Mouse (Mus musculus) liver, embryonic 14.5 days (tissue): ENCODE measurements around the gene Themis. TPM values are rescaled to one million over a fixed set of nuclear protein-coding genes. Genes with fewer than 3 reads are reported as not detected.

Source experiments
- ATAC-seq: fragments of 200-750 bp; cut with Nextera tagmentation; 2 replicates; pipeline ENCODE4 v1.8.0; 2017; ENCODE audit warnings: moderate number of reproducible peaks, mild to moderate bottlenecking, moderate library complexity; ENCODE audit not compliant: insufficient read depth
- DNase-seq, 3 experiments: peaks; one replicate each; pipeline ENCODE4 v3.0.0-alpha.2; 2012 to 2013; ENCODE audit warnings: low read depth in 3 of 3, low spot score in 3 of 3
- H3K27ac ChIP-seq: fragments of 300-500 bp; sonication (generic); 2 replicates; pipeline ENCODE4 v1.5.1; 2014; ENCODE audit warnings: moderate library complexity, mild to moderate bottlenecking, control low read depth, inconsistent platforms
- H3K27me3 ChIP-seq: fragments of 300-500 bp; sonication (generic); 2 replicates; pipeline ENCODE4 v1.6.1; 2014; ENCODE audit warnings: mild to moderate bottlenecking, low read length, moderate library complexity; ENCODE audit not compliant: control insufficient read depth, insufficient read depth
- H3K36me3 ChIP-seq: fragments of 300-500 bp; sonication (generic); replicated peaks from 2 replicates; pipeline ENCODE4 v1.6.1; 2014; ENCODE audit warnings: low read depth; ENCODE audit not compliant: control insufficient read depth, insufficient read depth
- H3K4me1 ChIP-seq, 2 experiments: fragments of 200-500 bp in 1 of 2; fragments of 300-500 bp in 1 of 2; sonication (generic) in 1 of 2; replicated peaks; 2 replicates each; pipeline ENCODE4 v1.6.1; 2012 to 2014; ENCODE audit warnings: antibody characterized with exemption in 1 of 2, inconsistent platforms in 1 of 2, low read length in 1 of 2; ENCODE audit not compliant: control insufficient read depth in 2 of 2, insufficient read depth in 2 of 2
- H3K4me2 ChIP-seq: fragments of 300-500 bp; sonication (generic); 2 replicates; pipeline ENCODE4 v1.6.1; 2014; ENCODE audit warnings: low read depth, mild to moderate bottlenecking, control low read depth, moderate library complexity
- H3K4me3 ChIP-seq, 2 experiments: fragments of 200-500 bp in 1 of 2; fragments of 300-500 bp in 1 of 2; sonication (generic) in 1 of 2; 2 replicates each; pipeline ENCODE4 v1.5.1; 2012 to 2014; ENCODE audit warnings: low read depth in 2 of 2, low read length in 2 of 2, mild to moderate bottlenecking in 2 of 2, control low read depth in 1 of 2, inconsistent platforms in 1 of 2, moderate library complexity in 1 of 2; ENCODE audit not compliant: insufficient read depth in 1 of 2
- H3K9ac ChIP-seq: fragments of 300-500 bp; sonication (generic); replicated peaks from 2 replicates; pipeline ENCODE4 v1.6.1; 2014; ENCODE audit warnings: mild to moderate bottlenecking, control low read depth, moderate library complexity
- H3K9me3 ChIP-seq: fragments of 300-500 bp; sonication (generic); 2 replicates; pipeline ENCODE4 v1.6.1; 2016; ENCODE audit warnings: low read length, mixed read lengths; ENCODE audit not compliant: control insufficient read depth
- CTCF ChIP-seq: IDR thresholded peaks from 2 replicates; pipeline ENCODE4 v1.5.1; 2016; ENCODE audit warnings: antibody characterized with exemption, low read depth, control low read depth
- EP300 ChIP-seq: IDR thresholded peaks from 2 replicates; pipeline ENCODE4 v1.6.1; 2016; ENCODE audit warnings: antibody characterized with exemption, low read depth
- WGBS: fragments of 180-500 bp; shearing (Covaris S2); extraction: QIAGEN DNeasy Blood & Tissue Kit; methylation state at CpG from one replicate; pipeline ENCODE4 v1.1.7; 2014; ENCODE audit not compliant: insufficient replicate concordance; 5-methylcytosine and 5-hydroxymethylcytosine counted together
- polyA plus RNA-seq, 2 experiments: library from polyadenylated mRNA; depleted of rRNA in 1 of 2; stranded (reverse) in 1 of 2; unstranded in 1 of 2; fragments of >200 nt; fragmentation: Nextera tagmentation in 1 of 2; extraction: Ambion mirVana in 1 of 2; gene quantifications; 2 replicates each; pipeline versions ENCODE4 v1.2.1 to v1.2.3; 2012 to 2014

Gene Themis
- polyA plus RNA-seq, 2 experiments: 0.05 TPM; not detected in 1

DNA sequence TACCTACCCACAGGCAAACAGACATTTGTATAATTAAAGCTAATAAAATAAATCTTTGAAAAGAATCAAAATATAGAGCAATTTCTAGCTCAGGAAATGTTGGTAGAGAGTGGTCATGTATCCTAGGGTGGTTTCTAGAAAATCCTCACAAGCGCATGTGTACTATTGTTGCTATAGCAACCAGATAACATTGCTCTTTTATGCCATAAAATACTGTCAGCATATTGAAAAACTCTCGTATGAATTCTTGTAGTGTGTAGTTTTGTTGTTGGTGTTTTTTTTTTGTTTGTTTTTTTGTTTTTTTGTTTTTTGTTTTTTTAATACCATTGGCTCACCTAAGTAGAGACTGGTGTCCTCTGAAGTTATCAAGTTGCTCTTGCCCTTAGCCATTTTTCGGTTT lies 5.8 kb downstream of the Themis start:
- Histone ChIP-seq H3K9ac (no peak overlapping the region), H3K4me1 (no peaks in the 10 kb centered on the region), H3K27me3 (no peaks in the 10 kb centered on the region), H3K36me3 (no peaks in the 10 kb centered on the region), H3K9me3 (no peaks in the 10 kb centered on the region), H3K4me3 (no peak overlapping the region), H3K4me2 (no peak overlapping the region), H3K27ac (no peak overlapping the region)
- TF ChIP-seq EP300 (no peak), CTCF (no peak)
- WGBS: 69% methylated on average over 3 of the region's 3 CpGs
- no peak for DNase-seq
- no peak for ATAC-seq

DNA sequence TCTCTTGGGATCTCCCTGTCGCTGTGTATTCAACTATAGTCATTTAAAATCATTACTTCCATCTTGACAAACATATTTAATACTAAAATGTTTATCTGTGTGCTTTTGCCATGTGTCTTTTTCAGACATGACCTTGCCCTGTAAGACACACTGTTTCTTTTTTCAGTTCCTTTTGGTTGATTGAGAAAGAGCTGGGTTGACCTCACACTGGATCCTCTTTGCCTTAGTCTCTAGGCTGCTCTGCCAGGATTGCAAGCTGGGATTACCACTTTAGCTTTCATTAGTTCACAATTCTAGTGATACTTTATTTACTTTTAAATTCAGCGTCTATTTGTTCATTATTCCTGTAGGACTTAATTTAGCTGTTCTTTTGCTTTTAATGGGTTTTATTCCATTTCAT lies 7.2 kb downstream of the Themis start:
- H3K4me2 ChIP-seq: no peak overlapping the region
- no peaks in the 10 kb centered on the region for H3K27me3 ChIP-seq
- 62% methylated on average over 2 of the region's 2 CpGs for WGBS
- no peak overlapping the region for H3K4me3 ChIP-seq
- H3K4me1 ChIP-seq: no peaks in the 10 kb centered on the region
- H3K9ac ChIP-seq: no peak overlapping the region
- no peak for DNase-seq
- ATAC-seq: no peak
- no peaks in the 10 kb centered on the region for H3K9me3 ChIP-seq
- no peak for TF ChIP-seq EP300
- TF ChIP-seq CTCF: no peak
- no peaks in the 10 kb centered on the region for H3K36me3 ChIP-seq
- H3K27ac ChIP-seq: no peak overlapping the region

DNA sequence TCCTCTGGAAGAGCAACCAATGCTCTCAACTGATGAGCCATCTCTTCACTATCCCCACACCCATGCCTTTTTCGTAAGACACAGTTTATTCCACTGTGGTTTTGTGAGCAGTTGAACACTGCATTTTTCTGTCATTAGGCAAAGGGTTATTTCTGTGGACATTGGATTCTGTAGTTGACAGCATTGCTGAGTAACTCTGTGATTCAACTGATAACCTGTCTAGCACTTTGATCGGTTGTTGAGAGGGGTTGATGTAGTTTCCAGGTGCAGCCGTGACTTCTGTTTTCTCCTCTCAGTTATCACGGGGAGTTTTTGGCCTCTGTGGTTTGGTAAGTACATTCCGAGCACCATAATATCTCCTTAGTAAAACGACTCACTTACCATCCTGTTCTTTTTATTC lies 26.8 kb downstream of the Themis start:
- Histone ChIP-seq H3K27me3 (no peaks in the 10 kb centered on the region), H3K27ac (no peak overlapping the region), H3K4me2 (no peak overlapping the region), H3K4me1 (no peaks in the 10 kb centered on the region), H3K9me3 (no peaks in the 10 kb centered on the region), H3K36me3 (no peaks in the 10 kb centered on the region), H3K9ac (no peak overlapping the region), H3K4me3 (no peak overlapping the region)
- 40% methylated on average over 6 of the region's 6 CpGs for WGBS
- no peak for DNase-seq
- TF ChIP-seq CTCF (no peak), EP300 (no peak)
- ATAC-seq: no peak

DNA sequence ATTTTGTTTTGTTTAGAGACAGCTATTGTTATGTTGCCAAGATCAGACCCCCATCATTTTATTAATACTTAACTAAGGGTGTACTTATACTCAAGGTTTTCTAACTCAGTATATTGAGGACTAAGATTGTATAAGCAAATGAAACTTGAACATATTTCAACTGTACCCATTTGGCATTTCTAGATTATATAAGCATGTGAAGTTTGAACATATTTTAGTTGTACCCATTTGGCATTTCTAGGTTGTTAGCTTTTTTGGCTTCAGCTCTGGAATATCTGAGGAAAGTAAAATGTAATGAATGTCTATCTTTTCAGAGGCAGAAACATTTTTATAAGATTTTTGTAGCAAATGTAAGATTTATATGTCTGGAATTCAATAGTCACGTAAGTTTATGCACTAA lies 27.9 kb downstream of the Themis start:
- Histone ChIP-seq H3K36me3 (no peaks in the 10 kb centered on the region), H3K27me3 (no peaks in the 10 kb centered on the region), H3K27ac (no peak overlapping the region), H3K9ac (no peak overlapping the region), H3K4me1 (no peaks in the 10 kb centered on the region), H3K4me2 (no peak overlapping the region), H3K4me3 (no peak overlapping the region), H3K9me3 (no peaks in the 10 kb centered on the region)
- TF ChIP-seq EP300: no peak
- no peak for TF ChIP-seq CTCF
- DNase-seq (no peak), ATAC-seq (no peak)
- WGBS: 57% methylated on average over 1 of the region's 1 CpGs

DNA sequence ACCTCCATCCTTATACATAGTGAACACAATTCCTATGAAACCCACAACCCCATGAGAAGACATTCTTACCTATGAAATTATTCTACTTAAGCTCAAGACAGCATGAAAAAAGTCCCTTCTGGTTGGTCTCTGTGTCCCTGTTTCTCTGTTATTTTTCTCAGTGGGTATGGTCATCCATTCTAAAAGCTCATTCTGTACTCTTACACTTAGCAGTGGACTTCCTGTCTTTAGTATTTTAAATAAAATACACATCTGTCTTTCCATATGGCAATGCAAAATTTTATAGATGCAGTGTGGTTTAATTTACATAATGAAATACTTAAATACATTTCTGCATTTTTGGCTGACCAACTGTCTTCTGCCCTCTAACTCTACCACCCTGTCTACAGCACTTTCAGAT lies 30.0 kb downstream of the Themis start:
- ATAC-seq (no peak), DNase-seq (no peak)
- Histone ChIP-seq H3K27me3 (no peaks in the 10 kb centered on the region), H3K4me2 (no peak overlapping the region), H3K4me3 (no peak overlapping the region), H3K9ac (no peak overlapping the region), H3K9me3 (no peaks in the 10 kb centered on the region), H3K36me3 (no peaks in the 10 kb centered on the region), H3K4me1 (no peaks in the 10 kb centered on the region), H3K27ac (no peak overlapping the region)
- TF ChIP-seq EP300 (no peak), CTCF (no peak)

DNA sequence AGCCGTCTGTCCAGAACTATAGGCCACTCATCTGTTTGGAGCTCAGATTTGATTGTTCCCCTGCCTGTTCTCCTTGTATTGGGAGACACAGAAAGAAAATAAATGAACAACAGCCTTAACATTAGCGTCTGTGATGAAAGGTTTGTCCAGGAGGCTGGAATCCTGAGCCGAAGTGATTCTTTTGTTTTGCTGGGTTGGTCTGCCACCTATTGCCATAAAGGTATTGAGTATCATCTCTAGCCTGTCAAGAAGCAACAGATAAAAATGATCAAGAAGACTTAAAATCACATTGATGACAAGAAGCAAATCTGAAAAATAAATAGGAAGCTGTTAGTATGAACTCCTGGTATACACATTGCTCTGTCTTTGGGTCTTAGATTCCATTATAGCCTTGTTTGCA lies 53.7 kb downstream of the Themis start:
- Histone ChIP-seq H3K4me2 (no peak overlapping the region), H3K9me3 (no peaks in the 10 kb centered on the region), H3K4me1 (no peaks in the 10 kb centered on the region), H3K36me3 (no peaks in the 10 kb centered on the region), H3K9ac (no peak overlapping the region), H3K27me3 (no peaks in the 10 kb centered on the region), H3K27ac (no peak overlapping the region), H3K4me3 (no peak overlapping the region)
- WGBS: 69% methylated on average over 3 of the region's 3 CpGs
- ATAC-seq (no peak), DNase-seq (no peak)
- TF ChIP-seq EP300 (no peak), CTCF (no peak)
